Mouse (Mus musculus) heart, embryonic 13.5 days (tissue): ENCODE measurements around the gene Bspry. TPM values are rescaled to one million over a fixed set of nuclear protein-coding genes. Genes with fewer than 3 reads are reported as not detected.

Experiments used
- ATAC-seq: fragments of 200-750 bp; cut with Nextera tagmentation; 2 replicates; pipeline ENCODE4 v1.8.0; 2017; ENCODE audit warnings: moderate TSS enrichment; ENCODE audit not compliant: insufficient number of reproducible peaks, low FRiP score, low TSS enrichment; ENCODE audit errors: extremely low read depth
- H3K27ac ChIP-seq: fragments of 300-500 bp; sonication (generic); replicated peaks from 2 replicates; pipeline ENCODE4 v1.5.1; 2015; ENCODE audit warnings: moderate library complexity, mild to moderate bottlenecking, inconsistent platforms
- H3K27me3 ChIP-seq: fragments of 300-500 bp; sonication (generic); replicated peaks from 2 replicates; pipeline ENCODE4 v1.6.1; 2015; ENCODE audit warnings: mild to moderate bottlenecking, inconsistent platforms
- H3K36me3 ChIP-seq: fragments of 300-500 bp; sonication (generic); 2 replicates; pipeline ENCODE4 v1.6.1; 2015; ENCODE audit warnings: mild to moderate bottlenecking, inconsistent platforms
- H3K4me1 ChIP-seq: fragments of 300-500 bp; sonication (generic); 2 replicates; pipeline ENCODE4 v1.6.1; 2015; ENCODE audit warnings: inconsistent platforms
- H3K4me2 ChIP-seq: fragments of 300-500 bp; sonication (generic); 2 replicates; pipeline ENCODE4 v1.6.1; 2015; ENCODE audit warnings: inconsistent platforms, mild to moderate bottlenecking, moderate library complexity
- H3K4me3 ChIP-seq: fragments of 300-500 bp; sonication (generic); 2 replicates; pipeline ENCODE4 v1.5.1; 2015; ENCODE audit warnings: moderate library complexity, mild to moderate bottlenecking, inconsistent platforms
- H3K9ac ChIP-seq: fragments of 300-500 bp; sonication (generic); 2 replicates; pipeline ENCODE4 v1.6.1; 2015; ENCODE audit warnings: inconsistent platforms, mild to moderate bottlenecking, moderate library complexity
- H3K9me3 ChIP-seq: fragments of 300-500 bp; sonication (generic); 2 replicates; pipeline ENCODE4 v1.6.1; 2016; ENCODE audit warnings: inconsistent platforms
- WGBS: fragments of 180-500 bp; shearing (Covaris S2); methylation state at CpG from one replicate; pipeline ENCODE4 v1.1.7; 2015; ENCODE audit warnings: mixed read lengths; 5-methylcytosine and 5-hydroxymethylcytosine counted together
- polyA plus RNA-seq: library from polyadenylated mRNA; unstranded; fragments of >200 nt; fragmentation: Nextera tagmentation; extraction: Ambion mirVana; gene quantifications from 2 replicates; pipeline ENCODE4 v1.2.1, GENCODE M21; 2015

The Bspry gene
- polyA plus RNA-seq, 1 experiment from 2014 or later, result 0.99 TPM

DNA sequence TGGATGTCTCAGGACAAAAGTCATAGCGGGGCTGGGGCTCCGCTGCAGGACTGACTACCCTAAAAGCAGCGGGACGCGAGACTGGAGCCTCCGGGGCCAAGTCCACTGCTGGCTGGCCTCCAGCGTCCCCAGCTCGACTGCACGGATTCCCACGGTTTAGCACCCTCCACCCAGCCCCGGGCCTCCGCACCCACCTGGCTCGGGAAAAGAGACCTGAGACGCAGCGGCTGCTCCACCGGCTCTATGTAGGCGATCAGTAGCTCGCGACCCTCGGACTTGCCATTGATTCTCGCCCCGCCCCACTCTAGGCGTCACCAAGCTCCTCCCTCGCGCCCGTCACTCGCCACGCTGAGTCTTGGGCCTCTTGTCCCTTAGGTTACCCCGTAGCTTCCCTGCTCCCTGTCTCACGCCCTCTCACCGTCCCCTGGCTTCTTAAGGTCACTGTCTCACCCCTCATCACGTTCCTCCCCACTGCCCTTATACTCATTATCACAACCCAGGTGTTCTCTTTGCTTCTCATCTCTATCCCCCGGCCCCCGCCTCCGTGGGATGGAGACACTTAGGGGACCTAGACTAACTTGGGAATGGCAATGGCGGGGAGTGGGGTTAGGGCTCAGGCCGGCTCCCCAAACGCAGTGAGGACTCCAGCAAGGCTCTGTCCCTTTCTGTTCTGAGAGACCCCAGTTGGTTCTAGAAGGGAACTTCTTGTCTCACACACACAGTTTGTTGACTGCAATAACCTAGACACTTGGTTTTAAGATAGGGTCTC, 22.3 kb downstream of the Bspry start:
- peak overlapping the region; percentile 77 for H3K4me2 ChIP-seq
- WGBS, result 1% methylated on average over 38 of the region's 38 CpGs
- H3K9ac ChIP-seq, result peak overlapping the region; percentile 90
- H3K9me3 ChIP-seq, result no peaks in the 10 kb centered on the region
- no peaks in the 10 kb centered on the region for H3K27me3 ChIP-seq
- peak; percentile 80 for ATAC-seq
- peaks cover 15% of the 10 kb centered on the region for H3K4me1 ChIP-seq
- peak overlapping the region; percentile 82 for H3K27ac ChIP-seq
- H3K36me3 ChIP-seq, result peaks cover 32% of the 10 kb centered on the region
- peak overlapping the region; percentile 89 for H3K4me3 ChIP-seq

DNA sequence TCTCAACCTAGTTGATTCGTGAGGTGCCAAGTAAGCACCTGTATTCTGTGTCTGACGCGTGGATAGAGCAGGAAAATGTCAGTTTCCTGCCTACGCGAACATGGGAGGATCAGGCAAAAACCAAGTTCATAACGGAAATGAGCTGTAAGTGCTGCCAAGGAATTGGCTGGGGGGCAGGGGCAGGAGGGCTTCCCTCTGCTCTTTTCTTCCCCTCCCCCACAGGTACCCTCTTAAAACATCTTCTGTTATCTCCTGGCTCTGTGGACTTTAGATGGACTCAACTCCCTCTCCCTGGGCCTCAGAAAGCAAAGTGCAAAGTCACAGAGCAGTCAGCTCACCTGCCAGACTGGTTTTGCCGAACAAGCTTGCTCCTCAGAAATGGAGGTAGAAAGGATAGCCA, 23.1 kb downstream of the Bspry start:
- Histone ChIP-seq H3K4me1 (peaks cover 13% of the 10 kb centered on the region), H3K27me3 (no peaks in the 10 kb centered on the region), H3K9ac (no peak overlapping the region), H3K4me2 (no peak overlapping the region), H3K9me3 (no peaks in the 10 kb centered on the region), H3K4me3 (no peak overlapping the region), H3K27ac (no peak overlapping the region), H3K36me3 (peaks cover 34% of the 10 kb centered on the region)
- ATAC-seq, result no peak
- 67% methylated on average over 7 of the region's 7 CpGs for WGBS

DNA sequence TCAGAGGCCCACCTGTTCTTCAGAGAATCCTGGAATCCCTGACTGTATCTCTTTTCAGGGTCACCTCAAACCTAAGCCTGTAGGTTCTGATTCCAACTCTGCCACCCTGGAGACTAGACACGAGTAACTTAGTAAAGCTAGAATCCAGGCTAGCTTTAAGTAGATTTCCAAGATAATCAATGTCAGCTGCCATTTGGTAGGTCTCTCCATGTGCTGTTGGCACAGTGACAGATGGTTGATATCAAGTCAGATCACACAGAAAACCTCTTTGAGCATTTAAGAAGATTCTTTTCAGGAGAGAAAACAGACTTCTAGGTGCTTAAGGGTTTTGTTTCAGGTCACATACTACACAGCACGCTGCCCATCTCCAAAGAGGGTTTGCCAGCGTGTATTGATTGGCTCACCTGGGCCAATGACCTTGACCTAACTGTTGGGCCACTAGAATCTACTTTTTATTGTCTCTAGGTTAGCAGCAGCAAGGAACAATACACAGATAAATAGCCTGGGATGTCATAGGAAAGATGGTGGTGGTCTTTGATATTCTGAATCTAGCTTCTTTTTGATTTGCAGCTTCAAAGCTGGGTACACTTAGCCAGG, 23.6 kb downstream of the Bspry start, which contains the start of gene Hdhd3:
Gene Hdhd3 (minus strand): TSS at position 94 of the 597 bp plus-strand sequence.
- ATAC-seq, result no peak
- Histone ChIP-seq H3K27ac (peak within 1 kb of the TSS; percentile 82), H3K27me3 (no peaks in the 10 kb centered on the region), H3K36me3 (peaks cover 34% of the 10 kb centered on the region), H3K9ac (peak within 1 kb of the TSS; percentile 90), H3K9me3 (no peaks in the 10 kb centered on the region), H3K4me2 (peak within 1 kb of the TSS; percentile 77), H3K4me3 (peak within 1 kb of the TSS; percentile 89), H3K4me1 (peaks cover 13% of the 10 kb centered on the region)
- WGBS, result 83% methylated on average over 3 of the region's 3 CpGs

DNA sequence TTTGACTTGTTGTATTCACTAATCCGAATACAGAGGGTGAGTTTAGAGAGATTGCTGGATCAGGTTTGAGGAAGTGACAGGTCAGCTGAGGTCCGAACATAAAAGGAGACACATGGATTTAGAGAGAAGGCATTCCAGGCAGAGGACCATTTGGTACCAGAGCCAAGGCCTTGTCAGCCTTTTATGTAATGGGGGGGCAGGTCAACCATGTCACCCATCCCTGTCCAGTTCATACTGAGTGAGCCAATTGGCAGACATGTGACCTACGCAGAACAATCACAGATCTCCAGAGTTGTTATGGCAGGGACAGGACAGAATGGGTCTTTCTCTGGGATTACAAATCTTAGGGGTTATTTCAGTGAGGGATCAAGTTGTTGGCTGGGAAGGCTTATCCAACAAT, 26.1 kb downstream of the Bspry start:
- H3K27ac ChIP-seq, result no peak overlapping the region
- no peak overlapping the region for H3K4me3 ChIP-seq
- H3K27me3 ChIP-seq, result no peaks in the 10 kb centered on the region
- peaks cover 10% of the 10 kb centered on the region for H3K4me1 ChIP-seq
- no peaks in the 10 kb centered on the region for H3K9me3 ChIP-seq
- H3K36me3 ChIP-seq, result peaks cover 41% of the 10 kb centered on the region
- no peak for ATAC-seq
- WGBS, result 82% methylated on average over 3 of the region's 3 CpGs
- H3K4me2 ChIP-seq, result no peak overlapping the region
- H3K9ac ChIP-seq, result no peak overlapping the region

DNA sequence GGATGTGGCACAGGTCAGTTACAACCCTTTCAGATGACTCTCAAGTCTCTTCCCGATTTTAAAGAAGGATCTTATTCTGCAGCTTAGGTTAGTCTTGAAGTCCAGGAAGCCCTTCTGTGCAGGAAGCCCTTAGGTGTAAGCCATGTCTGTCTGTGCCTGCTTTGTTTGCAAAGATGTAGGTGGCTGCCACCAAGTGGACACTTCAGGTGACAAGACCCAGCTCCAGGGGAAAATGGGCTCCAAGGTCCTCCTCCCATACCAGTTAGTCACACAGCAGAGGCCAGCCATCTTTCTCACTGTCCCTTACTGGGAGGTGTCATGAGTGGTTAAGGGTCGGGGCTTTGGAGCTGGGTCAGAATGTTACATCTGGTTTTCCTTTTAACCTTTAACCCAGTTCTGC, 26.9 kb downstream of the Bspry start:
- Histone ChIP-seq H3K4me3 (no peak overlapping the region), H3K9ac (no peak overlapping the region), H3K36me3 (peaks cover 49% of the 10 kb centered on the region), H3K4me2 (no peak overlapping the region), H3K27me3 (no peaks in the 10 kb centered on the region), H3K9me3 (no peaks in the 10 kb centered on the region), H3K4me1 (peaks cover 4% of the 10 kb centered on the region), H3K27ac (no peak overlapping the region)
- no peak for ATAC-seq
- 45% methylated on average over 2 of the region's 2 CpGs for WGBS

DNA sequence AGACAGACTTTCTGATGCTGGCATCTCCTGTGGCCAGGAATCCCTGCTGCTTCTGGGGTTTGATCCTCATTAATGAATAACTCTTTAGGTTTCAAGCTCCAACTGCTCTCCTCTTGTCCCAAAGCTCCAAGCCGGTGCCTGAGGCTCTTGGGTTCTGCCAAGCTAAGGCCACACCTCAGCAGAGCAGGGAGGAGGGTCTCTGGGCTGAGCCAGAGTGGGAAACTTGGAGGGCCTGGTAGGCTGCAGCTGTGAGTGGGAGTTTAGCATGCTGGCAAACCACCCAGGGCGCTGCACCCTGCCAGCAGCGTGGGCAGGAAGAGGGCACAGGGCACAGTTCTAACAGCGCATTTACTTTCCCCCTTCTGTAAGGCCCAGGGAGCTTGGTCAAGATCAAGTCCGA, 29.0 kb downstream of the Bspry start:
- H3K27ac ChIP-seq, result no peak overlapping the region
- H3K4me2 ChIP-seq, result no peak overlapping the region
- H3K4me3 ChIP-seq, result no peak overlapping the region
- peaks cover 3% of the 10 kb centered on the region; the same call in 1 of the 2 replicates for H3K4me1 ChIP-seq
- H3K9ac ChIP-seq, result no peak overlapping the region
- H3K9me3 ChIP-seq, result no peaks in the 10 kb centered on the region
- ATAC-seq, result no peak
- no peaks in the 10 kb centered on the region for H3K27me3 ChIP-seq
- 89% methylated on average over 5 of the region's 5 CpGs for WGBS
- H3K36me3 ChIP-seq, result peaks cover 69% of the 10 kb centered on the region

DNA sequence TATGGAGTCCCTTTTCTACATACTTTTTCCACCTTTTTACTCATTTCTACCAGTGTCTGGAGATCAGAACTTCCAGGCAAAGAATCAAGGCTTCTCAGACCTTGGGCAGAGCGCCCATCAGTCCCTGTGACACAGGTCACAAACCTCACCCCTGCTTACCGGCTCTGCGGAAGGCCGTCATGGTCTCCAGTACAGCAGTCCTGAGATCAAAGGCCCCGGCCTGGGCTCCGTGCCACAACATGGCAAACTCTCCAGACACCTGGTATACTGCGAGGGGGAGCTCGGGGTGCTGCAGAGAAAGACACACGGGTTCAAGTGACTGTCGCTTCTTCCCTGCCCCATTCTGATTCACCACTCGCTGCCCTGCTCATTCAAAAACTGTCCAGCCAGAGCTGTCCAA, 30.1 kb downstream of the Bspry start:
- Histone ChIP-seq H3K9me3 (no peaks in the 10 kb centered on the region), H3K27me3 (no peaks in the 10 kb centered on the region), H3K27ac (no peak overlapping the region), H3K36me3 (peaks cover 72% of the 10 kb centered on the region), H3K4me3 (no peak overlapping the region), H3K4me2 (no peak overlapping the region), H3K9ac (no peak overlapping the region), H3K4me1 (peaks cover 10% of the 10 kb centered on the region)
- no peak for ATAC-seq
- WGBS, result 87% methylated on average over 11 of the region's 11 CpGs

DNA sequence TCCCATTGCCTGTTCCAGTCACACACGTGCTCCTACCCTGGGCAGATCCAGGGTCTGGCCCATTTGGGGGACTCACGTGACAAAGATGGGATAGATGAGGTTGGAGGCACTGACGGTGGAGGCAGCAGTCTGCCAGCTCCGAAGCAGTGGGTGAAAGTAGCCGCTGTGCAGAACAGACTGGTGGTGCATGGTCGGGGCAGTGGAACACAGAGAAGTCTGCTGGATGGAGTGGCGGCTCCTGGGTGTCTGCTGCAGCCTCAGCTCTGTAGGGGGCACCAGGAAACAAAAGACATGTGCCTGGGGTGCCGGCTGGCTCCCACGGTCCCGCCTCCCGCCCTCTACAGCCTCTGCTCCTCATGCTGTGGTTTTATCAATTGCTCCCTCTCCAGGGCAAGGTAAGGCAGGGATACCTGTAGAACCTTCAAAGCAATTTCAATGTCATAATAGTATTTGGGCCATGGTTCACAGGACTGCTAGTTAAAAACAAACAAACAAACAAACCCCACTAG, 34.2 kb downstream of the Bspry start:
- peaks cover 50% of the 10 kb centered on the region for H3K36me3 ChIP-seq
- ATAC-seq, result no peak

DNA sequence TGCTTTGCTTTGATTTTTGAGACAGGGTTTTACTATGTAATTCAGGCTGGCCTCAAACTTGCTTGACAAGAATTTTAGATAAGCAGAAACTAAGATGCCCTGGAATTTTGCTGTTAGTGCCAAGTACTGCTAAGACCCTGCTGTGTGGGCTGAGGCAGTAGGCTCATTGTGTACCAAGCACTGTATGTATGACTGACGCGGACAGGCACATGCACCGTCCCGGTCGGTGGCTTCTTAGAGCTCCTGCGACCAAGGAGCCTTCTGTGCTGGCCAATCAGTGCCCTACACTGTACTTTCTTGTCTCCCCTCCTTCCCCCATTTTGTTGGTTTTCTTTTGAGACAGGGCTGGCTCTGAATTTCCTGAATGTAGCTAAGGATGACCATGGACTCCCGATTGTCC, 35.1 kb downstream of the Bspry start:
- ATAC-seq, result no peak
- H3K4me1 ChIP-seq, result peaks cover 53% of the 10 kb centered on the region
- peak overlapping the region; percentile 78 for H3K4me2 ChIP-seq
- peak overlapping the region; percentile 27; the same call in 1 of the 2 replicates for H3K4me3 ChIP-seq
- H3K9ac ChIP-seq, result peak overlapping the region; percentile 67; the same call in 1 of the 2 replicates
- WGBS, result 68% methylated on average over 7 of the region's 7 CpGs
- no peaks in the 10 kb centered on the region for H3K9me3 ChIP-seq
- H3K36me3 ChIP-seq, result peaks cover 41% of the 10 kb centered on the region
- no peaks in the 10 kb centered on the region for H3K27me3 ChIP-seq
- H3K27ac ChIP-seq, result peak overlapping the region; percentile 85

More for the DNA sequence above, 34.2 kb downstream of the Bspry start:
- no peak overlapping the region for H3K27ac ChIP-seq
- 0 out of 2 replicates have a peak overlapping the region, but pooled peaks have one; percentile 24 for H3K9ac ChIP-seq
- H3K27me3 ChIP-seq, result no peaks in the 10 kb centered on the region
- no peak overlapping the region for H3K4me3 ChIP-seq
- 52% methylated on average over 11 of the region's 11 CpGs for WGBS
- H3K4me1 ChIP-seq, result peaks cover 51% of the 10 kb centered on the region
- no peak overlapping the region for H3K4me2 ChIP-seq
- no peaks in the 10 kb centered on the region for H3K9me3 ChIP-seq

DNA sequence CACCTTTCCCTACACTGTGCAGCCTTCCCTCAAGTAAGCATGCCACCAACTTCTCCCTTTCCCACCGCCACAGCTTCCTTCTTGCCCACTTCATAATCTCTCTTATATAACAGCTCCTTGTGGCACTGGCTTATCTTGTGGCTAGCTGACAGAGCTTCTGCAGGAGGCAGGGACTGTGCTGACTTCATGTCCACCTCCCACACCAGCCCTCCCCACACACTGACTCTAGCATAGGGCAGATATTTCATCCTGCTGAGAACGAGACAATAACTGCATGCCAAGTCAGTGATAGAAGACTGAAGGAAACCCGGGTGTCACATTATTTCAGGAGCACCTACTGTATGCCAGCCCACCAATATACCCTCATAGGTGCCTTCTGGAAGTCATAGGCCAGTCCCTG, 35.6 kb downstream of the Bspry start:
- ATAC-seq, result no peak
- H3K36me3 ChIP-seq, result peaks cover 36% of the 10 kb centered on the region
- H3K4me1 ChIP-seq, result peaks cover 55% of the 10 kb centered on the region
- no peaks in the 10 kb centered on the region for H3K9me3 ChIP-seq
- 35% methylated on average over 3 of the region's 3 CpGs for WGBS
- peak overlapping the region; percentile 78 for H3K4me2 ChIP-seq
- peak overlapping the region; percentile 67 for H3K9ac ChIP-seq
- H3K27me3 ChIP-seq, result no peaks in the 10 kb centered on the region
- peak overlapping the region; percentile 85 for H3K27ac ChIP-seq
- peak overlapping the region; percentile 27 for H3K4me3 ChIP-seq

DNA sequence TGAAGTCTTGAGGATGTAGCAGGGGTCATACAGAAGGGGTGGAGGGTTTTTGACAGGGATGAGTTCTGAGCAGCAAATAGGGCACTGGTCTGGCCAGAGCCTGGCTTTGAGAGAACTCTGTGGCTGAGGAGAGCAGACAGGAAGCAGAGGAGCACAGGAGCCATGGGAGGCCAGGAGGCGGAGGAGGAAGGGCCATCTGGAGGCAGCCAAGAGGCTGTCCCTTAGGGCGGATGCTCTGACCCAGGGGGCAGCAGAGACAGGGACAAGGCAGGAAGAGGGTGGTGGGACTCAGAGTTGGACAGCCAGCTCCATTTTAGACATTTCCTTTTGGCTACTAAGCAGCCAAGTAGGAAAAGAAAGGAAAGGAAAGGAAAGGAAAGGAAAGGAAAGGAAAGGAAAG, 36.2 kb downstream of the Bspry start:
- Histone ChIP-seq H3K9me3 (no peaks in the 10 kb centered on the region), H3K4me1 (peaks cover 57% of the 10 kb centered on the region), H3K27ac (peak overlapping the region; percentile 85), H3K9ac (peak overlapping the region; percentile 67), H3K27me3 (no peaks in the 10 kb centered on the region), H3K4me3 (peak overlapping the region; percentile 27), H3K36me3 (peaks cover 30% of the 10 kb centered on the region), H3K4me2 (peak overlapping the region; percentile 78)
- 25% methylated on average over 2 of the region's 2 CpGs for WGBS
- ATAC-seq, result no peak
